Mouse (Mus musculus) thymus, postnatal 14 days (tissue): ENCODE measurements at regions not wholly inside any gene's neighbourhood (a gene's known extent, or its start where the extent isn't known, plus 50 kb on each side); places are given as distances from the start of the nearest gene placed in this dataset.
A peak's percentile ranks its signal among the peaks of the same experiment; 100 is the strongest.

Experiments used
- DNase-seq: peaks from one replicate; pipeline ENCODE4 v3.0.0; 2021

GRCm38 (mm10) chr12:12814693-12815092 is 127.0 kb downstream of the Mycn start:
- DNase-seq: no peak

- no peak for DNase-seq
Measured at GRCm38 (mm10) chr12:12812873-12813272, 128.8 kb downstream of the Mycn start.

DNA sequence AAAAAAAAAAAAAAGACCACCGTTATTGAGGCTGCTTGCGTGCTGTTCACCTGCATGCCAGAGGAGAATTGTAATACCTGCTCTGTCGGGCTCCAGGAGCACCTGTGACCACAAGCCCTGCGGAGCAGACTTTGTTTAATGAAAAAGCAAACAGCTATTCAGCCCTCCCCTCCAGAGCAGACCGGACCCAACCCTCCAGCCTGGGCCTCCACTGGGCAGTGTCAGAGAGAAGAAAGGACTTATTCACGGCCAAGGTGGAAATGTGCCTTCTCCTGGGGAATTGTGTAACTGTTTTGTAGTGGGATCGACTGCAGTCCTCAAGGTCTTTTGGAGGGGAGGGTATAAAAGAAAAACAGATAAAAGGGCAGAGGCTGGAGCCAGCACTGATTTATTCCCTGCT is 130.8 kb downstream of the Mycn start:
- no peak for DNase-seq

DNA sequence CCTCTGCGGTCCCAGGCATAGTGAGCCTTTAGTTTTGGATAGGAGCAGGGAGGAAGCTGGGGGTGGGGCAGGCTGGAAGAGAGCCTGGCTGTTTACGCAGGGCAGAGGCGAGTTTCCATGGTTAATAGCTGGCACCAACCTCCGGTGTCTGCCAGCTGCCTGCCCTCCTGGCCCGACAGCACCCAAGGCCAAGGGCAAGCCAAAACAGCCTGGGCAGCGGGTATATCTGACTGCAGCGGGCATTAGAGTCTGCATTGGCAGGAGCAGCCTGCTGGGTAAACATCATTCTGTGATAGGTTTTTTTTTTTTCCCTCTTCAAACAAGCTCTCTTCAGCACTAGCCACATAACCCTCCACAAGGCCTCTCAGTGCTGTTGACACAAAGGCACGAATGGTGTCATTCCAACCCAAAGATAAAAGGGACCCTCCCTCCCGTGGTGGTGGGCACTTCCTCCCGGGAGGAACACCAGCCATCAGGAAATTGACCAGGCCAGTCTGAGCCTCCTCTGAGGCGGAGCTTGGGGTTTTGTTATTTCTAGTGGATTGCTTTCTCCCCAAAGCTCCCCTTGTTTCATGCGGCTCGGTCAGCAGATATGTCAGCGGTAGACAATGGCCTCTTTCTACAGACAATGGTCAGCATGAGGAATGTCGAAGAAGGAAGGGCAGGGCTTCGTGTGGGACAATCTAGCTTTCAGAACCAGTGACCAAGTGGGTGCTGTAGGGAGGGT is 131.4 kb downstream of the Mycn start:
- DNase-seq: no peak

DNA sequence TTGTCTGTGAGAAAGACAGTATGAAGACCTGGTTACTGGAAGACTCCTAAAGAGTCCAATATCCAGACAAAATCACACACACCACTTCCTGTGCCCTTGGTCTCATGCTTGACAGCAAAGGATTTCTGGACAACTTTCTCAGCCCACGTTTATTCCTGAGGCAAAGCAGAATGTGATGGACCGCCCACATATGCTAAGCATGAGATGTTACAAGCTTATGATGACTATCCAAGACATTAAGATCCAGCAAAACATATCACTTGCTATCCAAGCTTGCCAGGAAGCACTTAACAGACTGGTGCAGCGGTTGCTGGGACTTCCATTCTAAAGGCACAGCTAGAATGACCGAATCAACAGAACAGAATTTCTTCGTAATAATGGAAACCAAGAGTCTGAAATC is 133.6 kb downstream of the Mycn start:
- DNase-seq: no peak

- DNase-seq: no peak
Measured at GRCm38 (mm10) chr12:12803602-12804001, 138.1 kb downstream of the Mycn start.

DNA sequence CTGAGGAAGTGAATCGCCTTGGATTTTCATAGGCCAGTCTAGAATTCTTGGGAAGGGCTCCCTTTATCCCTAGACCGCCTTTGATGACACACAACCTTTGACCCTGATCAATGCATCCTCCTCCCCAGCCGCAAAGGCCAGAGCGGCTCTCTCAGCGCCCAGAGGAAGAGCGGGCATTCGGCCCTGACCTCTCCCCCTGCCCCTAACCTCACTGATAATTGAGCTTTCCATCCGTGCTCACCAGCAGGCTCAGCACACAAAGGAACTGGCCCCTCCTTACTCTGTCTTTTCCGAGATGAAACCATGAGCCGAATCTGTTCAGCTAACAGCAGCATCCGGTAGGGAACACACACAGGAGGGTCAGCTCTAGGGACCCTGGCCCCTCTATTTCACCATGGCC is 139.3 kb downstream of the Mycn start:
- DNase-seq: no peak

DNA sequence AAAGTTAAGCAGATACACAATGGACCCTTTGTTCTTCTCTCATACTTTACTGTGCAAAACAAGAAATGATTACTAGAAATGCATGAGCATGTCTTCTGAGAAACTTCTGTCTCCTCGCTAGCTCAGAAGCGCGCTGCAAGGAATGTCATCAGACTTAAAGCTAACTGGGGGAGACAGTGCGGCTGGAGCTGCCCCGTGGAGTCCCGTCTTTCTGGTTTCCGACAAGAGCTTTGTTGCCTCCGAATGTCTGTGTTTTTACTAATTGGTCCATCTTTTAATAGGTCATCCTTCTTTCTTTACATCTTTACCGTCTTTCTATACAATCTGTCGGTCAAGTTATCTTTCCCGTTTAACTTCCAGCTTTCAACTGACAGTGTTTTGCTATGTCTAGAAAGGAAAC is 140.0 kb downstream of the Mycn start:
- no peak for DNase-seq

- no peak for DNase-seq
Measured at GRCm38 (mm10) chr12:12800120-12800519, 141.6 kb downstream of the Mycn start.

DNA sequence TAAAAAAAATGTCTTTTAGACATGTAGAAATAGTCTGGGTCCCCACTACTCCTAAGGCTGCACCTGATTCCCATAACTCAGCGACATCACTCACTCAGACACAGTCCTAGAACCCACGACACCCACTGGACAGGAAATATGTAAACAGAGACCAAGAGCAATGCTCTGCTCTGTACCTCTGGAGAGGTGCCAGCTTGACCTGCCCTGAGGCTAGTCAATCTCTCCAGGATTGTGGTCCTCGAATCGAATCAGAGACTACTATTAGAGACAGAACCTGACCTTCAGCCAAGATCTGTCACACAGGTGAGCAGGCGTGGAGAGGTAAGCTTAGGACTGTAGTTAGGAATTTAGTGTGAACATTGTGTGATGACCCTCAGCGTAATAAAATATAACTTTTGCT is 152.7 kb downstream of the Mycn start:
- no peak for DNase-seq

- no peak for DNase-seq
Measured at GRCm38 (mm10) chr12:12788263-12788852, 153.4 kb downstream of the Mycn start.

- no peak for DNase-seq
Measured at GRCm38 (mm10) chr12:12787608-12788262, 154.0 kb downstream of the Mycn start.

GRCm38 (mm10) chr12:12787161-12787560 is 154.6 kb downstream of the Mycn start:
- DNase-seq: no peak

DNA sequence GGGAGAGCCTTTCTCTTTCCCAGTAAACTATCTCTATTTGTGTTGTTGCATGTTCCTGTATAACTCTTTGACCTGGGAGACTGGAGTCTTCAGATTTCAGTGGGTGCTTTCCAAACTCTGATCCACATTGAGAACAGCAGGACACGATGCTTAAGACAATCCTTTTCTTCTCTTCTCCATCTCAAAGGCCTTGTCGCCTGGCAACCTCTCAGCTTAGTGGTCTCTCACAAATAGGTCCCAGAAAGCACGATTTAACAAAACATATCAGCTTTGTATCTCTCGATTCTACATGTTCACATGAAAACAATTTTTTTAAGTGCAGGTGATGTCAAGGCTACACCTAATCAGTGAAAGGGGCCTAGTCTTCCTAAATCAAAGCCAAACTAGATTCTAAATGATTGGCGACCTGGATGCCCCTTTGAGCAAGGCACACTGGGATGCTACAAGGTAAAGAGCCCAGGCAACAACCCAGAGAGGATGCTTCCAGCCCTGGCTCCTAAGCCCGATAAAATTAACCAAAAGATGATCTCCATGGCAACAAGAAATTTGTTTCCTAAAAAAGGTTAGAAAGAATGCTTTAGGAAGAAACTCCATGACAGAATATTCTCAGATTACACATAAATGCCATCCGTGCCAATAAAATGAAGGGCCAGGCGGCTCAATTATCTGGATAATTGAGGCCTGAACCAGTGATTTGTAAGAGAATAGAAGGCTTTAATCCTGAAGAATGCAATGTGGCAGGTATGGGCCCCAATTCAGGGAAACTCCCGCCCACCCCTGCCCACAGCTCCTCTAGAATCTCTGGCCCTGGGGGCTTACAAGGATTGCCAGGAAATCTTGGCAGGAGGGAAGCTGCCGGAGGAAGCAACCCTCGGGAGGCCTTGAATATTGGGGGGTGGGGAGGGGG is 157.8 kb downstream of the Mycn start:
- no peak for DNase-seq

GRCm38 (mm10) chr12:12781526-12781925 is 160.2 kb downstream of the Mycn start:
- peak; percentile 10 for DNase-seq

- no peak for DNase-seq
Measured at GRCm38 (mm10) chr12:12778563-12779256, 163.0 kb downstream of the Mycn start.

GRCm38 (mm10) chr12:12777422-12777821 is 164.3 kb downstream of the Mycn start:
- no peak for DNase-seq

- DNase-seq: no peak
Measured at GRCm38 (mm10) chr12:12776783-12777182, 164.9 kb downstream of the Mycn start.

DNA sequence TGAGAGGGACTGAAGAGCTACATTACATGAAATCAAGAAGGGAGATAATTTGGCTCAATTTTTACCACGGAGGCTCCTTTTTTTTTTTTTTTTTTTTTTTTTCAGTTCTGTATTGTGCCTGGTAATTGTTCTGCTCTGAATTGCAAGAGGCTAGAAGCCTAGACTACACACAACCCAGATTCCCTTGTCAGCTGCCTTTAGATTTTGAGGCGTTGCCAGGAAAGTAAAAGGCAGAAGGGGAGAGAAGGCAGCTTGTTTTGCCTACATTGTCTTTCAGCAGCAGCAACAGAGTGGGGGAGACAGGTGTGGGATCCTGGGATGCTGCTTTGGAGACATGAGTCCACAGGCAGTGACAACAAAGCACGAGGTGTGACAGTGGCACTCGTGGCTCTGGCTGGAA is 170.7 kb downstream of the Mycn start:
- no peak for DNase-seq

GRCm38 (mm10) chr12:12766510-12767304 is 175.0 kb downstream of the Mycn start:
- DNase-seq: no peak

- no peak for DNase-seq
Measured at GRCm38 (mm10) chr12:12765490-12766058, 176.1 kb downstream of the Mycn start.
